Mouse (Mus musculus) liver, adult 2 months (tissue): ENCODE data around the gene Dlgap1. TPM values are rescaled to one million over a fixed set of nuclear protein-coding genes. Genes with fewer than 3 reads are reported as not detected.

ENCODE experiments used
- DNase-seq: peaks from one replicate; pipeline ENCODE4 v3.0.0-alpha.2; 2011; ENCODE audit warnings: low read depth, low spot score; ENCODE audit errors: extremely low read depth
- H3K27ac ChIP-seq: fragments of 200-500 bp; replicated peaks from 2 replicates; pipeline ENCODE4 v1.5.1; 2012; ENCODE audit warnings: low read depth, mild to moderate bottlenecking, control low read depth, inconsistent platforms, low read length; ENCODE audit not compliant: insufficient read depth
- H3K27me3 ChIP-seq: fragments of 200-500 bp; 2 replicates; pipeline ENCODE4 v1.6.1; 2012; ENCODE audit warnings: mild to moderate bottlenecking, moderate library complexity, low read length, inconsistent platforms; ENCODE audit not compliant: control insufficient read depth, insufficient read depth
- H3K36me3 ChIP-seq: fragments of 200-500 bp; 2 replicates; pipeline ENCODE4 v1.6.1; 2012; ENCODE audit warnings: low read length, inconsistent platforms; ENCODE audit not compliant: control insufficient read depth, insufficient read depth
- H3K4me1 ChIP-seq: fragments of 200-500 bp; 2 replicates; pipeline ENCODE4 v1.6.1; 2011; ENCODE audit warnings: low read length; ENCODE audit not compliant: control insufficient read depth, insufficient read depth
- H3K4me3 ChIP-seq: fragments of 200-500 bp; 2 replicates; pipeline ENCODE4 v1.5.1; 2011; ENCODE audit warnings: low read depth, mild to moderate bottlenecking, control low read depth, low read length, moderate library complexity; ENCODE audit not compliant: insufficient read depth
- H3K79me2 ChIP-seq: fragments of 200-500 bp; 2 replicates; pipeline ENCODE4 v1.6.1; 2012; ENCODE audit warnings: inconsistent platforms, mild to moderate bottlenecking, low read length, moderate library complexity; ENCODE audit not compliant: control insufficient read depth, insufficient read depth
- H3K9ac ChIP-seq: fragments of 200-500 bp; 2 replicates; pipeline ENCODE4 v1.6.1; 2012; ENCODE audit warnings: low read depth, mild to moderate bottlenecking, control low read depth, inconsistent platforms, low read length
- CTCF ChIP-seq: fragments of 200-500 bp; IDR thresholded peaks from 2 replicates; pipeline ENCODE4 v1.5.1; 2011; ENCODE audit warnings: low read depth, low read length, control low read depth
- POLR2A ChIP-seq: fragments of 200-500 bp; IDR thresholded peaks from 2 replicates; pipeline ENCODE4 v1.6.1; 2011; ENCODE audit warnings: low read length, control low read depth; ENCODE audit not compliant: insufficient read depth; ENCODE audit errors: extremely low read depth
- WGBS: fragments of 180-500 bp; shearing (Covaris S2); methylation state at CpG from one replicate; pipeline ENCODE4 v1.1.7; 2018; 5-methylcytosine and 5-hydroxymethylcytosine counted together
- polyA plus RNA-seq: library from polyadenylated mRNA; depleted of rRNA; stranded (reverse); fragments of >200 nt; gene quantifications from 2 replicates; pipeline ENCODE4 v1.2.3, GENCODE M21; 2012
- total RNA-seq: library from RNA; depleted of rRNA; stranded (reverse); fragments of >200 nt; gene quantifications from 2 replicates; pipeline ENCODE4 v1.2.3, GENCODE M21; 2014

Dlgap1 gene
- total and polyA plus RNA-seq, 2 experiments: 0.55 to 1.5 TPM

- H3K27me3 ChIP-seq: no peaks in the 10 kb centered on the region
- no peaks in the 10 kb centered on the region for H3K36me3 ChIP-seq
- peaks cover 5% of the 10 kb centered on the region; the same call in 1 of the 2 replicates for H3K79me2 ChIP-seq
- H3K27ac ChIP-seq: peak overlapping the region; percentile 98
- H3K4me3 ChIP-seq: peak overlapping the region; percentile 74
- TF ChIP-seq CTCF (no peak), POLR2A (0 out of 2 replicates have a peak, but pooled peaks have one; percentile 19)
- peaks cover 10% of the 10 kb centered on the region for H3K4me1 ChIP-seq
- DNase-seq: peak; percentile 86
- WGBS: under 1% methylated on average over 29 of the region's 29 CpGs
- peak overlapping the region; percentile 89 for H3K9ac ChIP-seq
Observed at GRCm38 (mm10) chr17:70852011-70852685, 883.3 kb downstream of the Dlgap1 start.

- Histone ChIP-seq H3K4me1 (peaks cover 10% of the 10 kb centered on the region), H3K27me3 (no peaks in the 10 kb centered on the region), H3K79me2 (peaks cover 5% of the 10 kb centered on the region; the same call in 1 of the 2 replicates), H3K4me3 (peak overlapping the region; percentile 74), H3K36me3 (no peaks in the 10 kb centered on the region), H3K27ac (peak overlapping the region; percentile 98), H3K9ac (peak overlapping the region; percentile 89)
- peak; percentile 92 for DNase-seq
- WGBS: under 1% methylated on average over 51 of the region's 51 CpGs
- TF ChIP-seq POLR2A (peak; percentile 87), CTCF (no peak)
Observed at GRCm38 (mm10) chr17:70852686-70853386, 884.0 kb downstream of the Dlgap1 start.

- Histone ChIP-seq H3K27me3 (no peaks in the 10 kb centered on the region), H3K36me3 (no peaks in the 10 kb centered on the region), H3K9ac (peak within 1 kb of the TSS; percentile 89), H3K79me2 (peaks cover 5% of the 10 kb centered on the region; the same call in 1 of the 2 replicates), H3K4me1 (peaks cover 9% of the 10 kb centered on the region), H3K4me3 (peak within 1 kb of the TSS; percentile 74), H3K27ac (peak within 1 kb of the TSS; percentile 98)
- no peak for TF ChIP-seq CTCF
- TF ChIP-seq POLR2A: no peak
- no peak for DNase-seq
- under 1% methylated on average over 29 of the region's 29 CpGs for WGBS
Observed at GRCm38 (mm10) chr17:70853436-70853905, 884.6 kb downstream of the Dlgap1 start, which contains the start of gene Tgif1. Gene Tgif1 (minus strand): TSS chr17:70853546.

GRCm38 (mm10) chr17:70854021-70854420 is 885.1 kb downstream of the Dlgap1 start:
- Histone ChIP-seq H3K4me3 (peak overlapping the region; percentile 74), H3K79me2 (peaks cover 4% of the 10 kb centered on the region; the same call in 1 of the 2 replicates), H3K9ac (peak overlapping the region; percentile 74), H3K27ac (peak overlapping the region; percentile 98), H3K27me3 (no peaks in the 10 kb centered on the region), H3K4me1 (peaks cover 9% of the 10 kb centered on the region), H3K36me3 (no peaks in the 10 kb centered on the region)
- WGBS: 12% methylated on average over 6 of the region's 6 CpGs
- TF ChIP-seq POLR2A: no peak
- no peak for TF ChIP-seq CTCF
- DNase-seq: peak; percentile 56

- Histone ChIP-seq H3K4me3 (peak overlapping the region; percentile 19; the same call in 1 of the 2 replicates), H3K36me3 (no peaks in the 10 kb centered on the region), H3K9ac (peak overlapping the region; percentile 32; the same call in 1 of the 2 replicates), H3K4me1 (peaks cover 9% of the 10 kb centered on the region), H3K27me3 (no peaks in the 10 kb centered on the region), H3K27ac (no peak overlapping the region), H3K79me2 (no peaks in the 10 kb centered on the region; the same call in 1 of the 2 replicates)
- peak; percentile 76 for DNase-seq
- 23% methylated on average over 12 of the region's 12 CpGs for WGBS
- TF ChIP-seq POLR2A (no peak), CTCF (peak; percentile 18; the same call in 1 of the 2 replicates)
Observed at GRCm38 (mm10) chr17:70856871-70857415, 888.1 kb downstream of the Dlgap1 start.
